Mouse (Mus musculus) forelimb bud, embryonic 11.5 days (tissue): ENCODE measurements around the gene Tfap2a.

Experiments used
- DNase-seq: peaks from one replicate; pipeline ENCODE4 v3.0.0-alpha.2; 2012; ENCODE audit warnings: low read depth, low spot score

Tfap2a gene

GRCm38 (mm10) chr13:40713241-40713640, 24.9 kb downstream of the Tfap2a start:
- no peak for DNase-seq

- no peak for DNase-seq
Measured at GRCm38 (mm10) chr13:40712526-40712832, 25.7 kb downstream of the Tfap2a start.

GRCm38 (mm10) chr13:40711661-40712525, 26.3 kb downstream of the Tfap2a start:
- no peak for DNase-seq

GRCm38 (mm10) chr13:40710062-40710342, 28.2 kb downstream of the Tfap2a start:
- DNase-seq: no peak

GRCm38 (mm10) chr13:40709321-40710061, 28.7 kb downstream of the Tfap2a start:
- DNase-seq: no peak

- no peak for DNase-seq
Measured at GRCm38 (mm10) chr13:40708913-40709312, 29.3 kb downstream of the Tfap2a start.

GRCm38 (mm10) chr13:40708271-40708670, 29.9 kb downstream of the Tfap2a start:
- no peak for DNase-seq

GRCm38 (mm10) chr13:40707646-40708045, 30.5 kb downstream of the Tfap2a start:
- no peak for DNase-seq

- DNase-seq: no peak
Measured at GRCm38 (mm10) chr13:40706612-40707011, 31.6 kb downstream of the Tfap2a start.

- no peak for DNase-seq
Measured at GRCm38 (mm10) chr13:40705821-40706425, 32.3 kb downstream of the Tfap2a start.

- DNase-seq: no peak
Measured at GRCm38 (mm10) chr13:40704864-40705455, 33.2 kb downstream of the Tfap2a start.

GRCm38 (mm10) chr13:40703982-40704501, 34.1 kb downstream of the Tfap2a start:
- DNase-seq: no peak

- no peak for DNase-seq
Measured at GRCm38 (mm10) chr13:40703123-40703797, 34.9 kb downstream of the Tfap2a start.

- no peak for DNase-seq
Measured at GRCm38 (mm10) chr13:40702361-40703122, 35.6 kb downstream of the Tfap2a start.

- no peak for DNase-seq
Measured at GRCm38 (mm10) chr13:40701691-40702090, 36.5 kb downstream of the Tfap2a start.

GRCm38 (mm10) chr13:40685790-40686189, 52.4 kb downstream of the Tfap2a start:
- no peak for DNase-seq

GRCm38 (mm10) chr13:40676730-40677129, 61.4 kb downstream of the Tfap2a start:
- DNase-seq: no peak
